Mouse (Mus musculus): ENCODE measurements around the gene 4931428L18Rik. TPM values are rescaled to one million over a fixed set of nuclear protein-coding genes. Genes with fewer than 3 reads are reported as not detected.

Gene 4931428L18Rik
- total RNA-seq (2021) = not detected

DNA sequence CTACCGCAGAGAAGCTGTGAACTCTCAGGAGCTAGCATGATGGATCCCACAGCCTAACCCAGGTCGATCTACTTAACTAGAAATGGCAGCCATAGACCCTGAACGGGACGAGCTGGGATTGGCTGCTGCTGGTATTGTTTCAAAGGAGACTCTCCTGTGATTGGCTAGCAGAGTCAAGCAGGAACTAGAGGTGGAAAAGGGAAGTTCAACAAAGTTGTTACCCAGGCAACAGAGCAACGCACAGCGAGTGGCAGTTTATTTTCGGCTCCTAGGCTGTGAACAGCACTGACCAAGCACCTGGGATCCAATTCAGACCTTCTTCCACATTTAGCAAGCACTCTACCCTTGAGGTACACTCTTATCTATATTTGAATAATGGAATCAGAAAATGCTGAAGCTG lies at the start of gene 4931428L18Rik, which contains the start of gene Pih1d3:
TSS of gene 4931428L18Rik (minus strand) at position 121 of the 400 bp plus-strand sequence.
TSS of gene Pih1d3 (plus strand) at position 275 of the 400 bp plus-strand sequence.
- no peak for DNase-seq (ENCODE audit: low spot score)
- intact Hi-C loops (cut with DNase I) = no loop called here

DNA sequence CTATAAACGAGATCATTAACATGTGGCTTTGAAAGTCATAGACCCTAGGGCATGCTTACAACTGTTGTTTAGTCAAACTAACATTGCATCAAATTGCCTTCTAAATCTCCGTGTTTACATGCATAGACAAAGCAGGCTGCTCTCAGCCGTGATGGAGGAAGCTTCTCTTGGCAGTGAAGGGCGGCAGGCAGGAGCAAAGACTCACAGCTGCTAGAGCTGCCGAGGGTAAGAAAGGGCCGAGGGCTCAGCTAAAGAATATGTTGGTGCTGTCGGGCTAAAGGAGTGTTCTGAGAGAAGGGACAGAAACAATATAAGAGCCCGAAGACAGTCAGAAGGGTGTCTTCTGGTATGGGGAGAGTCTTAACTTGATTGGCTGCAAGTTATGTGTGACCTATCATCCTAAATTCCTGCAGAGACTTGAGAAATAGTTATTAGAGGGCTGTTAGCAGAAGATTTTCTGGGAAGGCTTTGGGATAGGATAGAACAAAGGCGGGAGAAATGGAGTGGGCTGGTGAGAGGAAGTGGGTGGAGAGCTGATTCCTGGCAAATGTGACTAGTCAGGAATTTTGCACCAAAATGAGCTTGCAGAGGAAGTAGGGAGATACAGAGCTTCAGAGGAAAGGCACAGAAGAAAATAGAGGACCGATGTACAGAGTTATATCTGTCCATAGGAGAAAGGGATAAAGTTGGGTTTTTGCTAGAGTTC lies 37.9 kb upstream of the 4931428L18Rik start:
- DNase-seq (ENCODE audit: low spot score) = no peak
- intact Hi-C loops (cut with DNase I) = no loop called here

DNA sequence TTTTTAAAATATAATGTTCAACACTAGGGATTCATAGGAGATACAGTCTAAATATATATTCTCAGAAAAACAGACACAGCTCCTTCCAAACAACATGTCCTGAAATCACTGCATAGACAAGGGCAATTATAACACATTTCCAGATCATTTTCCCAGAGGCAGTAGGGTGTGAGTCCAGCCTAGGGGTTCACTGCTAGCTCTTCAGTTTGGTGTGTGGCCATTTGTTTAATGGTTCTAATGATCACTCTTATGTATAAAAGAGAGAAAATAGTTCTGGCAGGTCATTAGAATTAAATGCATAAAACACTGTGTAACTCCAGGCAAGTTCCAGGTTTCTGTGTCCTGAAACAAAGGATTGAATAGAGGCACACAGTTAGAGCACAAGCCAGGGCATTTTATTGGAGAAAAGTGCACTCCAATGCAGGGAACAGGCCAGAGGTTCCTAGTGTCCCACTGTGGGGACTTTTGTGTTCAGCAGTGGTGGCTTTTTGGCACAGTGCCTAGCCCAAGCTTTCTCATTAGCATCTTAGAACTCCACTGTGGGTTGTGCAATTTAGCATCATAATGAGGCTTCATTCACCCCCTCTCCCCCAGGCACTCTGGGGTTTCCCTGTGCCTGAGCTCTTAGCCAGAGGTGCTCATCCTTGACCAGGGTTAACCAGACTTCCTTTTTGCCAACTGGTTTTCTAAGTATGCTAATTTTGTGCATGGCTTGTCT lies 11.0 kb upstream of the 4931428L18Rik start:
- DNase-seq (ENCODE audit: low spot score) = no peak
- intact Hi-C loops (cut with DNase I) = no loop called here

DNA sequence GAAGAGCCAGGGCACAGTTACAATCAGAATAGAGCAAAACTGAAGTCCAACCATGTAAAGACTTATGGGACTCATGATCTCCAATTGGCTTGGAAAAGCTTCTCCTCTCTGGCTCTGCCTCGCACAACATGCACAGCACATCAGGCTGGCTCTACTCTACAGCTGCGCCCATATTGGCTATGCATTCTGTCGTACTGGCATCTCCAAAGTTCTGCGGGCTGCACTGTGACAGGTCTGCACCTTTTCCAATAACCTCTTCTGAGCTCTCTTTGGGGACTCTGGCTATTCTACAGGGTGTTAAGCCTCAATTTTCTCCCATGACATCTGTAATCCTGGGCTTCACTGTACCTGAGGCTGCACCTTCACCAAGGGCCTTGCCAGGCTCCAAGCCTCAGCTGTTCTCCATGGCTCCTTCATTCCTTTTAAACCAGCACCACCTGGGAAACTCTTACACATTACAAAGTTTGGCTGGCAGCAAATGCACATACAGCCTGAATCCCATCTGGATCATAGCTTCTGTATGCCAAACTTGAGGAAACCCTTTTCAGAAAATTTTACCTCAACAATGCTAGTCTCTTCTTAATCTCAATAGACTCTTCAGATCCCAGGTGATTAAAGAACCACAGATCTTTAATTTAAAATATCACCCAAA lies 1.8 kb downstream of the 4931428L18Rik start:
- DNase-seq (ENCODE audit: low spot score) = no peak
- intact Hi-C loops (cut with DNase I) = no loop called here

DNA sequence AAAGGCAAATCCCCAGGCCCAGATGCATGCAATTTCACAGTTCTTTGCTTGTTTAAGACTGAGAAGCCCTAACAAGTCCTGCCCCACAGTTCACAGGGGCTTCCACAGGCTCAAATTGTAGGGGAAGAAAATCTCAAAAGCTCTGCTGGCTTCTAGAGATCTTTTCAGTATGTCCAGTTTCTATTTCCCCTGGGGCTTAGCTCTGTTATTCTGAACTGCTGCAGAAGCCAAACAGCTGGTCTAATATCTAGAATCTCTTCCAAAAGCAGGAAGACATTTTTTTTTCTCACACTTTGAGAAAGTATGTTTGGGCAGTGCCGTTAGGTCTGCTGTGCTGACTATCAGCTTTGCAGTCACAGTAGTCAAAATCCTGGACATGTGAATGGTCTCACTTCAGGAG lies 7.7 kb downstream of the 4931428L18Rik start:
- intact Hi-C loops (cut with DNase I) = no loop called here
- no peak for DNase-seq (ENCODE audit: low spot score)

DNA sequence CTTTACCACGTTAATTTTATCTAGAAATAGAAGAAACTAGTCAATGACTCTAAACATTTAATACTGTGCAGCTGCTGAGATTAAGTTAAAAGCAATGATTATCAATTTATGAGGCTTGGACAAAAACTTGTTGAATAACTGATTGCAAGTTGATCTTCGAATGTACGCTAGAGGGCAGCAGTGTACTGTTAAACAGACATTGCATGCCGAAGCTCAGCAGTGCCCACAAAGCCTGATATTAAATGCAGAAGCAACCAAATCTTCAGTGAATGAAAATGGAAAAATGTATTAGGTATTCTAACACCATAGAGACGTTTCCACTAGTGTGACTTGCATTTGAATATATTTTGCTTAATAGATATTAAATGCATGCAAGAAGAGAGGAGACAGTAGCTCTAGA lies 12.3 kb downstream of the 4931428L18Rik start:
- no peak for DNase-seq (ENCODE audit: low spot score)
- intact Hi-C loops (cut with DNase I) = loop anchor here (1.0 kb wide), 1 partner anchor 127 kb away; no protein-coding TSS in a partner anchor

DNA sequence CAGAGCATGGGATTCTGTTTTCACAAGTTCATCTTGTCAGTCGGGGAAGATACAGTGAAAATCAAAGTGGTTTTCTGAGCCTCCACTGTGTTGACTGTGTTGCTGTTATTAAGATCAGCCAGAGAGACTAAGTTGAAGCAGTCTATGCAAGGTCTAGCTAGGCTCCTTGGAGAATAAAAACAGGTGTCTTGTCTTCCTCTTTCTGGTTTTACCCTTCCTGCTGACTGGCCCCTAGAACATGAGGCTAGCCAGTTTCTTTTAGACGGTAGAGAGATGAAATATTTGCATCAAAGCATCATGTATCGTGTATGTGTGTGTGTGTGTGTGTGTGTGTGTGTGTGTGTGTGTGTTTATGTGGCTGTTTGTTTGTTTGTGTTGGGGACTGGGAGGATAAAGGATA lies 16.7 kb downstream of the 4931428L18Rik start:
- no peak for DNase-seq (ENCODE audit: low spot score)
- intact Hi-C loops (cut with DNase I) = no loop called here

DNA sequence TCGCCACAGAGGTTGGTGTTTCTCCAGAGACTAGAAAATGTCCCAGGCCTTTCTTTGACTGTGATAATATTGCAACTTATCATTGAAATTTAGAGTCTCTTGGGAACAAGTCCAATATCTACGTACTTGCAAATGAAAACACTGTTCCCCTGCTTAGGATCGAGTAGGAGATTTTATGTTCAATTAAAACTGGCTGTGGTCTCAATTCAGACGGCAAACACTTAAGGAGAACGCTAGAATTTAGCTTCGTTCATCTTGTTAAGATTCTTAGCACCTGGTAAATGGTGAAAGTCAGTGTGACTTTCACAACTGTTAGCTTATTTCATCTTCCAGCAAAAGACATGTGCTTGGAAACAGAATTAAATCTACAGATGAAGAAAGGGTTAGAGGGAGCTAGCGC lies 17.1 kb downstream of the 4931428L18Rik start:
- no peak for DNase-seq (ENCODE audit: low spot score)
- intact Hi-C loops (cut with DNase I) = no loop called here

DNA sequence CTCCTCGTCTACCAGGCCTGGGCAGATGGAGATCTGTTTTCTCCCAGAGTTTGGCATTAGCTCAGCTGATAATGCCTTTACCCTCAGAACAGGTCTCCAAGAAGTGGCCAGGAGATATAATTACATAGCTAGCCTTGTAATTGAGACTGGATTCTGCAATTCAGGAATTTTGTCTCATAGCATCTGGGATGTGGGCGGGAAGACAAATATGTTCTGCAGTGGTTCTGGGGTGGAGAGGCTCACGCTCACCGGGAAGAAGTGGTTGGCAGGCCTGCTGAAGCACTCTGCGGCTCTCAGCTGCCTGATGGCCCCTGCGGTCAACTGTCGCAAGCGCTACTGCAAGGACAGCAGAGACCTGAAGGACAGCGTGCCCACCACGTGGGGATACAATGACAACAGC lies 18.7 kb downstream of the 4931428L18Rik start:
- DNase-seq (ENCODE audit: low spot score) = no peak

DNA sequence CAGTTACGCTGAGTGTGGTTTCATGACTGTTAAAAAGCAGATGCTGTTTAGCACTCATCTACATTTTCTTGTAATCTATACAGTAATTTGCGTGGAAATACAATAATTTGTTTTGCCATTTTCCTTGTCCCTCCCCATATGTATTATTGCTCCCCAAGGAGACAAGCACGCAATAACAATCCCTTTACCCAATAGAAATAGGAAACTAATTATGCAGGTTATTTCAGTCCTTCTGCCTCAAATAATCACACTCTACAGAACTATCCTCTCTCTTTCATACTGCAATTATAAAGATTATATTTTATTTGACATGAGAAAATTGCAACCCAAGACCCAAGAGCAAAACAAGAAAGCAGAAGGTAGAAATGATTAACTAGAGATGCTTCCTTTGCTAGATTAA lies 25.5 kb downstream of the 4931428L18Rik start:
- intact Hi-C loops (cut with DNase I) = no loop called here
- DNase-seq (ENCODE audit: low spot score) = no peak

More for the DNA sequence above, 18.7 kb downstream of the 4931428L18Rik start:
- intact Hi-C loops (cut with DNase I) = no loop called here

DNA sequence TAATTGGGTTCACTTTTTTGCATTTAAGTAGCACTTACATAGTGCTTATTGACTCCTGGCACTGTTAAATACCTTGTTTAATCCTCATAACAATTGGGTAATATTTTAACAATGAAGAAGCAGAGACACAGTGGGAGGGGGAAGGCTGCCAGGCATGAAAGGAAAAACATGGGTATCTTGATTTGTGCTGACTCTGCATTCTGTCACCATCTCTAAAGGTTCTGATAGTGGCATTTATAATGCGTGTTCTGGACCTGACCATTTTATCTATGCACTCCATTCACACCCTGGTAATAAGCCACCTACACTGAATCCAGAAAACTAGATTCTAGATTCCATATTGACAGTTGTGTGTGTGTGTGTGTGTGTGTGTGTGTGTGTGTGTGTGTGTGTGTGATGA lies 26.9 kb downstream of the 4931428L18Rik start:
- no peak for DNase-seq (ENCODE audit: low spot score)
- intact Hi-C loops (cut with DNase I) = no loop called here

DNA sequence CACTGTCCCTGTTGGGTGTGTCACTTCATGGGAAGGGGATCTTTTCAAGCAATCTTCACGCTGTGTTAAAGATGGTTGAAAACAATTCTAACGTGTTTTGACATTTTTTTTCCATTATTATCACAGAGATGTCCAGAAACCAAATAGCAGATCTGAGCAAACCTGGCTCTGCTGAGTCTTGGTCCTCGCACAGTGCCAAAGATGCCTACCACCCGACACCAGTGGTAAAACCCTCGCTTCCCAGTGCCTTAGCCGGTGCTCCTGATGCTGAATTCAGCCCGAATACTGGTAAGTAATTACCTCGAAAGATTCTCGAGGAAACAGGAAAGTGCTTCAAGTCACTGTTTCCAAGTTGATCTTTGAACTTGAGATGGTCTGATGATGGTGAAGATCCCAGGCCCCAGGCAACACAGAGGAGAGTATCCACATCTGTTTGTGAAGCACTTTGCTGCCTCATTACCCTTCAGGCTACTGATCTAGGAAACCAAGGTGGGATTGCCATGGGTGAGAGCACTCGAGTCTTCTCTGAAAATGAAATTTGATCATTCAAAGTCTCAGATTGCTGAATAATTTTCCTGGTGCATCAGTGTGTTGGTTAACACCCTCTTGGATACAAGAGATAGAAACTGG lies 32.1 kb downstream of the 4931428L18Rik start:
- intact Hi-C loops (cut with DNase I) = no loop called here
- DNase-seq (ENCODE audit: low spot score) = no peak

DNA sequence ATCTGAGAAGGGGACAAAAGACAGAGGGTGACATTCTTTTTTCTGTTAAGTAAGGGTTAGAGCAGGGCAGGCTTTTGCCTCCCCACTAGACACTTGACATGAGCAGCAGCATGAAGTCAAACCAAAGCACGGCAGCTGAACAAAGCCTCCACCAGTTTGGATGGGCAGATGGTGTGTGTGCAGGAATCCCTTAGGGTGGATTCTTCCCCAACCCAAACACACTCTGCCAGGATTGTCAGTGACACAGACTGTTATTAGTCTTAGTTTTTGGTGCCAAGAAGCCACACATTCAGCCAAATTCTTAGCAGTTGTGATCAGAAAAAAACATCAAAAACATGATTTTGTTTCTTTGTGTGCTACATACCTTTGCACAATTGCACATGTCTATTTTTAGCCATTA lies 44.2 kb downstream of the 4931428L18Rik start:
- intact Hi-C loops (cut with DNase I) = no loop called here
- no peak for DNase-seq (ENCODE audit: low spot score)

DNA sequence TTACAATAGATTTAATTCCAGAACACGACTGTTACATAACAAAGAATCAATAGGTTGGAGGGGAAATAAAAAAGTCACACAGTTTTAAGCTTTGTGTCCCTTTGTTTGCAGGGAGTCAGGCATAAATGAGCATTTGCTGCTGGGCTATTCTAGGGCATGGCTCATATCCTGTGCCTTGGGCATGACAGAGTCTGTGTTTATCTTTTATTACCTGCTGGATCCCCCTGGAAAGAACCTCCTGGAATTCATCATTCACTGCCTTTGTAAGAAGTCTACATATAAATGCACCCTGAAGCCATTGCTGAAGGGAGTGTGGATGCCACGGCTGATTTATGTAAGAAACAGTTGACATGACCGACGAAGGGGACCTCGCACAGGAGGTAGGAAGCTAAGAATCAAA lies 46.4 kb downstream of the 4931428L18Rik start, which contains the start of gene Lgsn:
TSS of gene Lgsn (plus strand) at position 301 of the 400 bp plus-strand sequence.
- intact Hi-C loops (cut with DNase I) = no loop called here
- DNase-seq (ENCODE audit: low spot score) = no peak

DNA sequence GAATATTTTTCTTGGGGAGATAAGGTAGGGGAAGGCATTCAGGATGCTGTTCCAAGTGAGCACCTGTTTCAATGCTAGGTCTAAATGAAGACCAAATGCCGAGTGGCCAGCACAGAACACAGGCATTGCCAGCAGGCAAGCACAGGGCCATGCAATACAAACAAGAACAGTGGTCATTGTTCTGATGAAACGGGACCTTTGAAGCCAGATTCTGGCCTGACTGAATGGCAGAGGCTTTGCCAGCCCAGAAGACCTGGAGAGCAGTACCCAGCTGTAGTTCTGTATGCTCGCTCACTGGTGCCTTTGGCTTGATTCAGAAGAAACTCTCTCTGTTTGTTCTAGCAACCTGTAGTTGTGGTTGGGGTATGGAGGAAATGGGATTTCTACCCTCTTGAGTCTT lies 47.1 kb downstream of the 4931428L18Rik start:
- DNase-seq (ENCODE audit: low spot score) = no peak
- intact Hi-C loops (cut with DNase I) = no loop called here

DNA sequence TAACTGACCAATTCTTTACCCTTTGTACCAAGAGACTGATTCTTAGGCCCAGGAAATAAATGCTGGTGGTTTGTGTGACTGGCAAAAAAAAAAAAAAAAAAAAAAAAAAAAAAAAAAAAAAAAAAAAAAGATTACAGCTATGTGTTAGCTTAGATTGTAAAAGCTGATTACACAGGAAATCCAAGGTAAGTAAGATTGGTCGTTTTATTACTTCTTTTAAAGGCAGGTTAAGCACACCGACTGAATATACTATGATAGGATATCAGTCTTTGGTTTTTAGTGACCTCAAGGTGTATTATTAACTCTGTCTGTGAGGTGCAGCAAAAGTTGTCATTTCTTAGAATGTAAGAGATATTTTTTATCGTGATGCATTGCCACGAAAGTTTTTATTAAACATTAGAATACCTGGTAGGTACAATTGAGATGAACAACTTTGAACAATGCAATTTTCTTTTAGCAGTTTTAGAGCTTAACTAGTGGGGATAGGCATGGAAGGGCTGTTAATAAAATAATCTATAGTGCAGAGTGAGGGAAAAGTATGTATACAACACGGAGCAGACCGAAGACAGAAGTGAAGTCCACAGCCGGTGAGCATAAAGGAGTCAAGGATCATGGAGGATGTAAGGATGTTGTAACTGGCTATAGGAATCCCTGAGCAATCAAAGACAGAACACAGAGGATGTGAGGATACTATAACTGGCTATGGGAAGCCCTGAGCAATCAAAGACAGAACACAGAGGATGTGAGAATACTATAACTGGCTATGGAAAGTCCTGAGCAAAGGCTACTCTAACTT lies 57.0 kb downstream of the 4931428L18Rik start:
- no peak for DNase-seq (ENCODE audit: low spot score)
- intact Hi-C loops (cut with DNase I) = loop anchor here (10.0 kb wide), 1 partner anchor 619 kb away; no protein-coding TSS in a partner anchor

DNA sequence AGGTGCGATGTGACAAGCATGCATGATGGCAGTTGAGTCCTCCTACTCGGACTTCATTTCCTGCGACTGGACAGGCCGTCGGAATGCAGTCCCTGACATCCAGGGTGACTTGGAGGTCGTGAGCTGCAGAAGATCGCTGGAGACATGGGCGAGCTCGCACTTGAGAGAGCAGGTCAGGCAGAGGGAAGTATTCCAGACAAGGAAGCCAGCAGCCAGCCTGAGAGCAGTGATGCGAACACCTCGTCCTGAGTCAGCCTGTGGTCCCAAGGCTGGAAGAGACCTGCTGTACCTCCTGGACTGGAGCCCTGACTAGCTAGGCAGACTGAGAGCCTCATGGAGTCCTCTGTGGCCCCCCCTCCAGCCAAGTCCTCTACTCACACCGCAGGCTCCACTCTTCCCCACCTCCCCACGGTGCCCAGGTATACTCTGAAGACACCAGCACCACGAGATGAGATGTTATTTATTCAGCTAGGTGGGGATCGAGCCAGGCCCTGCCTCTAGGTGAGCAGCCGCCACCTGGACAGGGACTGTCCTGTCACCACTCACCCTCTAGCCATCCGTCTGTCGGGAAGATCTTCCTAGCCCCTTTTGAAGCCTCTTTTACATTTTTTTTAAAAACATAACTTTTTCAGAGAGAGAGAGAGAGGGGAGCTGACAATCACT lies 57.8 kb downstream of the 4931428L18Rik start:
- intact Hi-C loops (cut with DNase I) = loop anchor here (10.0 kb wide), 1 partner anchor 620 kb away; no protein-coding TSS in a partner anchor
- no peak for DNase-seq (ENCODE audit: low spot score)

DNA sequence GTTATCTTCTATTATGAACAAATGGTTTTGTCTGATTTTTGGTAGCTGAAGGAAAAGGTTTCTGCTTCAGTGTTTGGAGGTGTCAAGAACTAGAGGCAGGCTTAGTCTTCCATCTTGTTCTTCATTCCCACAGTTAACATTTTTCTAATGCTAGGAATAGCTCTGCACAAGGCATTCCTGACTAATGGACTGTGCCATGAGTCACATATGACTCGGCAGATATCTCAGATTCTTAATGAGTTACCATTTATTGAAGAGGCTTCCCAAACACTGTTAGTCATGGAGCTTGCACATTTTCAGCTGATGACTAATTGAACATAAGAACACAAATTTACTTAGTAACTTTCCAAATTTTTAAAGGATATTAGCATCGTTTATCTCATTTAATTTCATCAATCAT lies 65.6 kb downstream of the 4931428L18Rik start:
- intact Hi-C loops (cut with DNase I) = no loop called here

DNA sequence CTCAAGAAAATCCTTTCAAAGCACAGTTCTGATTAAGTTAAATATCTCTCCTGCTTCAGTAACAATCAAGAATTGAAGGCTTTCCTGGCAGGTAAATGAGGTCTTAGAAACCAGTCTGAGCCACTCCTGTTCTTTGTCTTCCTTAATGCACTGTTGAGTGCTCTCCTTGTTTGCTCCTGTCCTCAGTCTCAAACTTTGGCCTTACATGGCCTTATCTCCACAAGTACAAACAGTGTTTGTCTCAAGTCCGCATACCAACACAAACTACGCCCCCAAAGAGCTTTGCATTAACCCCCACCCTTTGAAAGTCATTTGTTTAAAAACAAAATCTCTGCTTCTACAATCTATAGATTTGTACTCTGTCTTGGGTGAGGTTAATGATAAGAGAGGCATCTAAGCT lies 66.3 kb downstream of the 4931428L18Rik start:
- intact Hi-C loops (cut with DNase I) = no loop called here
- no peak for DNase-seq (ENCODE audit: low spot score)

More for the DNA sequence above, 65.6 kb downstream of the 4931428L18Rik start:
- DNase-seq (ENCODE audit: low spot score) = no peak
